Mouse (Mus musculus) liver, adult (tissue): Measurements from ENCODE around the gene Gm47985.
"Not testable (repeated sequence)": the region's sequence is repeated elsewhere in the genome, so short reads cannot be mapped to it uniquely, and the experiment has no call there.

Experiments
- GATA4 ChIP-seq: IDR thresholded peaks from 2 replicates; pipeline ENCODE4 v1.6.1; 2014; ENCODE audit warnings: mild to moderate bottlenecking, low read length; ENCODE audit not compliant: insufficient replicate concordance

Gene Gm47985

DNA sequence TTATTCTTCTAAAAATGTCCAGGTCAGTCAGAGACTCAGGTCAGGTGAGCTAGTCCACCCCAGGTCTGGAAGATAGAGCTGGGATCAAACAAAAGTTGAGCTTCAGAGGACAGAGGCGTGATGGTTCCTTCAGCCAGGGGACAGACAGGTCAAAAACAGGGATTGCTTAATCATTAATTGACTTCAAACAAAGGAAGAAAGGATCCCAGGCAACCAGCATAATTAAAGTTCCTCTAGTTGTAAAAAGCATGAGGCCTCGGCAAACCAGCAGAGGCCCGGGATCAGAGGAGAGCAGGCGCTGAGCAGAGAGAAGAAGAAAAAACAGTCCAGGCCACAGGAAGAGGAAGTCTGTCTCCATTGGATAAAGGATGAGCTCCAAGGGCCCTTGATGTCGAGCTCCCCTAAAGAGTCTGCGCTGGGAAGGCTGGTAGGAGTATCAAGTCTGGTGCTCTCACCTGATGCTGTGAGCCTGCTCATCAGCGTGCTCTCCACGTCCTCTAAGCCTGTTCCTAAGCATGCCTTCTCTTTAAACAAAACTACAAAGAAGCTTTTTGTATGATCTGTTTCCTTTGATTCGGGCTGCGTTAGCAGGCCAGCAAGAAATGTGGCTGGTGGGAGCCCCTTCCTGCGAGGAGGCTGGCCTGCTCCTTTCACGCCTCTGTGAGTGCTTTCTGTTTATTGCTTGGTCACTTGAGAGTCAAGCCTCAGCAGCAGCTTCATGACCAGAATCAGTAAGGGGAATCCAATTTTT lies 14.9 kb upstream of the Gm47985 start:
- no peak for TF ChIP-seq GATA4

DNA sequence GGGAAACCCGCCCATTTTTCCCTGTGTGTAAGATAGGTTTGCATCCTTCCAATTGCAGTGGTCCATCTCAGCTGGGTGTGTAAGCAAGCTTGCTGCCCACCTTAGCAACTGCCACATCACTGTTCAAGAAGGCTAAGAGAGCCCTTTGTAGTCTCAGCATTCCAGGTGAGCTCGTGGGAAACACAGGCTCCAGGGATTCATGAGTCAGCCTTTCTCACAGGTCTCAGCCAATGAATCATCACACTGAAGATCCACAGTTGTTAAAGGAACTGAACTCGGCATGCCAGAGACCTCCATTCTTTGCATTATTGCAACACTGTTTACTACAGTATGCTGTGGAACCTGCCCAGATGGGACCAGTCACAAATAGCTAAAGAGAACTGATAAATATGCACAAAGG lies 13.7 kb upstream of the Gm47985 start:
- no peak for TF ChIP-seq GATA4

GRCm38 (mm10) chr1:151171572-151172461 lies 10.5 kb upstream of the Gm47985 start:
- TF ChIP-seq GATA4, result no peak

- no peak for TF ChIP-seq GATA4
These were observed 5.1 kb upstream of the Gm47985 start for GRCm38 (mm10) chr1:151177030-151177936.

- TF ChIP-seq GATA4, result peak; percentile 83; the same call in 1 of the 2 replicates
These were observed 4.4 kb upstream of the Gm47985 start for GRCm38 (mm10) chr1:151177937-151178271.

DNA sequence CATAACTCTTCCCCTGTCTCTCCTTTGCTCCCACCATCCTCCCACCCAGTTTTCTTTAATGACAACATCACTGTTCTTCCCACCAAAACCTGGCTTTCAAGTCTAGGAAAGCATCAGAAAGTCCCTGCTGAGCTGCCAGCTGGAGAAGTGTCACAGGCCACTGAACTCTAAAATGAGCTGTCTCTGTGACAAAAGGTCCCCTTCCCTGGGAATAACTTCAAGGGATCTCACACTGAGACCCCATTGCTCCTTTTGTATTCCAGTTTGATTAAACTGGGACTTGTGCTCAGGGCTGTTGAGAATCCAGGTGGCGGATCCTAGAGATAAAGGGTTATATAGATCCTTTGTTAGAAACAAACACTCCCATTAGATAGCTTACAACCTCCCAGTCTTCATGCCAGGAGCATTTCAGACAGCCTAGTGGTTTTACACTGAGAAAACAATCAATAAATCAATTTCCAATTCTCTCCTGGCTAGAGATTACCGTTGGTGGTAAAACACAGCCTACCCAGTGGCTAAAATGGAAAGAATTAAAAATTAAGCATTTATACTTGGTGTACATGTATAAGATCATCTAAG lies 3.7 kb upstream of the Gm47985 start:
- TF ChIP-seq GATA4, result no peak

- TF ChIP-seq GATA4, result no peak
These were observed 2.2 kb upstream of the Gm47985 start for GRCm38 (mm10) chr1:151180167-151180566.

DNA sequence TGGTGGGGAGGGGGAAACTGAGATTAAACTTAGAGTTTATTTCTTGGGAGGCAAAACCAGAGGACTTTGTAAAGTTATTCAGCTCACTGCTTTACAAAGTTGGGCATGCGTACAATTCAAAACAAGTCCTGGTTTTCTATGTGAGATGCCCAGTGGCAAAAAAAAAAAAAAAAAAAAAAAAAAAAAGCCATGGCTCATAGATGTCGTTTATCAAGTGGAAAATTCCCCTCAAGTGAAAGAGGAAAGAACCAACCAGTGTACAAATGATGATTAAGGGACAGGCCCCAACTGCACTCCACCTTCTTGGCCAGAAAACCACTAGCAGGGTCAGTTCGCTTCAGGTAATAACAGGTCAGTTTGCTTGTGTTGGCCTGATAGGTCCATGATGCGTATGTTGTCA lies 6.1 kb downstream of the Gm47985 start:
- TF ChIP-seq GATA4, result no peak

GRCm38 (mm10) chr1:151192075-151192474 lies 9.7 kb downstream of the Gm47985 start, which contains the start of gene Gm8947:
Gm8947 (plus strand) TSS chr1:151192376.
- TF ChIP-seq GATA4, result not testable (repeated sequence)

- TF ChIP-seq GATA4, result not testable (repeated sequence)
These were observed 15.8 kb downstream of the Gm47985 start, which contains the start of gene Gm47995 for GRCm38 (mm10) chr1:151198120-151198519. Gm47995 (plus strand) TSS chr1:151198448.

- not testable (repeated sequence) for TF ChIP-seq GATA4
These were observed 21.5 kb downstream of the Gm47985 start, which contains the start of gene 3110040M04Rik for GRCm38 (mm10) chr1:151203818-151204217. 3110040M04Rik (plus strand) TSS chr1:151204121.

DNA sequence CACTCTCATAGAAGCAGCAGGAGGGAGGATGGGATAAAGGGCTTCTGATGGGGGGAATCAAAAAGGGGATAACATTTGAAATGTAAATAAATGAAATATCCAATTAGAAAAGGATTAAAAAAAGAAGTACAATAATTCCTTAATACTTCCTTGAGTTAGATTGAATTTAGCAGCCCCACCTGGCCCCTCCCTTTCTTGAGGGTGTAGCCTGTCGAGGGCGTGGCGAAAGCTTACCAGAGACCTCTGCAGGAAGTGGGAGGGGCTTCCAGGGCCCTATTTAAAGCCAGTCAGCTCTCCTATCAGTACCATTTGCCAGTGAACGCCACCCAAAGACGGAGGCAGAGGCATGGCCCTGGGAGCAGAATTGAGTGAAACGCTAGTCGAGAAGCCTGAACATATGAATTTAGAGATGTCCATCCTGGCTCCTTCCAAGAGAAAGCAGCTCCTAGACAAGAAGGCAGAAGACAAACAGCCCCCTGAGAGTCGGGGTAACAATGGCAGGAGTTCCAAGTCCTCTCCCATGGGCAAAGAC lies 27.6 kb downstream of the Gm47985 start, which contains the start of gene Gm47996:
Gene Gm47996, plus strand, starts transcription at position 308 of the 532 bp plus-strand sequence.
- not testable (repeated sequence) for TF ChIP-seq GATA4

GRCm38 (mm10) chr1:151214862-151215261 lies 32.5 kb downstream of the Gm47985 start:
- no peak for TF ChIP-seq GATA4

DNA sequence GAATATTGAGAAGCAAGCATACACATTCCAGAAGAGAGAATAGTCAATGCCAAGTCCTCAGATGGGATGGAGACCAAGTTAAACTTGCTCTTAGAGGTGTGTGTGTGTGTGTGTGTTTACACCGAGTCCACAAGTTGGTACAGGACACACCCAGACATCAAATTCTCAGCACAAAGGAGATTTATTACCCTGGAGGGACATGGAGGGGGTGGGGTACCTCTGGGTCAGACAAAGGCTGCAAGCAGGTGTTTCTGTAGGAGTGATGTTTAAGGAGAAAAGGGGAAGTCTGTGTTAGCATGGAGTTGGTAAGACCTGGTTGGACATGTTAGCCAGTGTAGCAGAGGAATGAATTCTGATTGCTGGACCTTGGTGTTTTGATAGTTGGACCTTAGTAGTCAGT lies 33.6 kb downstream of the Gm47985 start:
- TF ChIP-seq GATA4, result no peak
